Mouse (Mus musculus) forebrain, postnatal 0 days (tissue): Measurements from ENCODE around the gene Trank1. TPM values are rescaled to one million over a fixed set of nuclear protein-coding genes. Genes with fewer than 3 reads are reported as not detected.

ENCODE experiments used
- ATAC-seq: fragments of 200-750 bp; cut with Nextera tagmentation; 2 replicates; pipeline ENCODE4 v1.8.0; 2017; ENCODE audit warnings: mild to moderate bottlenecking, moderate library complexity
- DNase-seq: peaks from one replicate; pipeline ENCODE4 v3.0.0-alpha.2; 2015
- H3K27ac ChIP-seq: fragments of 300-500 bp; sonication (generic); 2 replicates; pipeline ENCODE4 v1.5.1; 2014; ENCODE audit warnings: low read depth, mild to moderate bottlenecking, antibody characterized with exemption, low read length, moderate library complexity, mixed read lengths
- H3K27me3 ChIP-seq: fragments of 300-500 bp; sonication (generic); 2 replicates; pipeline ENCODE4 v1.6.1; 2014; ENCODE audit warnings: mild to moderate bottlenecking, low read length, mixed read lengths; ENCODE audit not compliant: insufficient read depth
- H3K36me3 ChIP-seq: fragments of 300-500 bp; sonication (generic); 2 replicates; pipeline ENCODE4 v1.6.1; 2014; ENCODE audit warnings: mild to moderate bottlenecking, moderate library complexity; ENCODE audit not compliant: insufficient read depth
- H3K4me1 ChIP-seq: fragments of 300-500 bp; sonication (generic); 2 replicates; pipeline ENCODE4 v1.6.1; 2014; ENCODE audit warnings: antibody characterized with exemption; ENCODE audit not compliant: insufficient read depth
- H3K4me2 ChIP-seq: fragments of 300-500 bp; sonication (generic); 2 replicates; pipeline ENCODE4 v1.6.1; 2014; ENCODE audit warnings: low read depth, mild to moderate bottlenecking, moderate library complexity
- H3K4me3 ChIP-seq: fragments of 300-500 bp; sonication (generic); 2 replicates; pipeline ENCODE4 v1.5.1; 2014; ENCODE audit warnings: low read depth, low read length, mixed read lengths
- H3K9ac ChIP-seq: fragments of 300-500 bp; sonication (generic); 2 replicates; pipeline ENCODE4 v1.6.1; 2014; ENCODE audit warnings: mild to moderate bottlenecking
- H3K9me3 ChIP-seq: fragments of 300-500 bp; sonication (generic); 2 replicates; pipeline ENCODE4 v1.6.1; 2016; ENCODE audit warnings: low read length
- CTCF ChIP-seq: sonication (generic); IDR thresholded peaks from 2 replicates; pipeline ENCODE4 v1.5.1; 2016; ENCODE audit warnings: antibody characterized with exemption, control low read depth, low read depth
- WGBS: fragments of 180-500 bp; shearing (Covaris S2); extraction: QIAGEN DNeasy Blood & Tissue Kit; methylation state at CpG from one replicate; pipeline ENCODE4 v1.1.7; 2014; 5-methylcytosine and 5-hydroxymethylcytosine counted together
- polyA plus RNA-seq: library from polyadenylated mRNA; unstranded; fragments of >200 nt; fragmentation: Nextera tagmentation; extraction: Ambion mirVana; gene quantifications from 2 replicates; pipeline ENCODE4 v1.2.1, GENCODE M21; 2015
- total RNA-seq: library from RNA; depleted of rRNA; stranded (reverse); fragments of >200 nt; gene quantifications from 2 replicates; pipeline ENCODE4 v1.2.3, GENCODE M21; 2014

The Trank1 gene
- total and polyA plus RNA-seq, 2 experiments from 2014 or later = 10.9 to 92.5 TPM

GRCm38 (mm10) chr9:111313793-111314192 is 2.3 kb downstream of the Trank1 start:
- H3K4me3 ChIP-seq = no peak overlapping the region
- peak overlapping the region; percentile 78 for H3K4me2 ChIP-seq
- H3K9ac ChIP-seq = no peak overlapping the region
- no peaks in the 10 kb centered on the region for H3K4me1 ChIP-seq
- DNase-seq (no peak), ATAC-seq (no peak)
- 22% methylated on average over 5 of the region's 5 CpGs for WGBS
- H3K9me3 ChIP-seq = no peaks in the 10 kb centered on the region; the same call in 1 of the 2 replicates
- no peak for TF ChIP-seq CTCF
- no peaks in the 10 kb centered on the region for H3K36me3 ChIP-seq
- no peak overlapping the region for H3K27ac ChIP-seq
- peaks cover 24% of the 10 kb centered on the region for H3K27me3 ChIP-seq

- Histone ChIP-seq H3K9me3 (no peaks in the 10 kb centered on the region; the same call in 1 of the 2 replicates), H3K4me2 (no peak overlapping the region), H3K4me3 (no peak overlapping the region), H3K9ac (no peak overlapping the region), H3K27ac (no peak overlapping the region), H3K4me1 (no peaks in the 10 kb centered on the region), H3K36me3 (no peaks in the 10 kb centered on the region), H3K27me3 (peaks cover 23% of the 10 kb centered on the region)
- 33% methylated on average over 5 of the region's 5 CpGs for WGBS
- DNase-seq (peak; percentile 73), ATAC-seq (no peak)
- peak; percentile 76 for TF ChIP-seq CTCF
These were observed 2.7 kb downstream of the Trank1 start for GRCm38 (mm10) chr9:111314219-111314618.

GRCm38 (mm10) chr9:111320912-111321311 is 9.4 kb downstream of the Trank1 start:
- Histone ChIP-seq H3K27ac (no peak overlapping the region), H3K27me3 (no peaks in the 10 kb centered on the region), H3K4me2 (no peak overlapping the region), H3K9me3 (no peaks in the 10 kb centered on the region), H3K9ac (no peak overlapping the region), H3K36me3 (no peaks in the 10 kb centered on the region), H3K4me3 (no peak overlapping the region), H3K4me1 (no peaks in the 10 kb centered on the region)
- WGBS = 89% methylated on average over 4 of the region's 4 CpGs
- no peak for DNase-seq
- no peak for ATAC-seq
- TF ChIP-seq CTCF = no peak

- Histone ChIP-seq H3K4me1 (no peaks in the 10 kb centered on the region), H3K27ac (no peak overlapping the region), H3K4me2 (no peak overlapping the region), H3K9me3 (no peaks in the 10 kb centered on the region), H3K27me3 (no peaks in the 10 kb centered on the region), H3K9ac (no peak overlapping the region), H3K36me3 (no peaks in the 10 kb centered on the region), H3K4me3 (no peak overlapping the region)
- no peak for ATAC-seq
- no peak for DNase-seq
- TF ChIP-seq CTCF = no peak
- WGBS = 86% methylated on average over 2 of the region's 2 CpGs
These were observed 13.3 kb downstream of the Trank1 start for GRCm38 (mm10) chr9:111324881-111325280.

- Histone ChIP-seq H3K4me1 (no peaks in the 10 kb centered on the region), H3K27me3 (no peaks in the 10 kb centered on the region), H3K36me3 (no peaks in the 10 kb centered on the region), H3K9ac (no peak overlapping the region), H3K4me3 (no peak overlapping the region), H3K9me3 (no peaks in the 10 kb centered on the region), H3K4me2 (no peak overlapping the region), H3K27ac (no peak overlapping the region)
- 89% methylated on average over 4 of the region's 4 CpGs for WGBS
- ATAC-seq (no peak), DNase-seq (no peak)
- no peak for TF ChIP-seq CTCF
These were observed 18.3 kb downstream of the Trank1 start for GRCm38 (mm10) chr9:111329881-111330280.

- H3K4me2 ChIP-seq = no peak overlapping the region
- ATAC-seq = no peak
- DNase-seq = no peak
- TF ChIP-seq CTCF = no peak
- H3K4me1 ChIP-seq = no peaks in the 10 kb centered on the region
- no peaks in the 10 kb centered on the region for H3K27me3 ChIP-seq
- H3K4me3 ChIP-seq = no peak overlapping the region
- H3K9ac ChIP-seq = no peak overlapping the region
- WGBS = 64% methylated on average over 2 of the region's 2 CpGs
- no peak overlapping the region for H3K27ac ChIP-seq
- H3K36me3 ChIP-seq = no peaks in the 10 kb centered on the region
- no peaks in the 10 kb centered on the region for H3K9me3 ChIP-seq
These were observed 22.3 kb downstream of the Trank1 start for GRCm38 (mm10) chr9:111333790-111334189.

- TF ChIP-seq CTCF = no peak
- WGBS = 76% methylated on average over 4 of the region's 4 CpGs
- Histone ChIP-seq H3K4me2 (no peak overlapping the region), H3K36me3 (no peaks in the 10 kb centered on the region), H3K9ac (no peak overlapping the region), H3K27me3 (no peaks in the 10 kb centered on the region), H3K4me3 (no peak overlapping the region), H3K4me1 (no peaks in the 10 kb centered on the region), H3K9me3 (no peaks in the 10 kb centered on the region), H3K27ac (no peak overlapping the region)
- ATAC-seq (no peak), DNase-seq (no peak)
These were observed 23.1 kb downstream of the Trank1 start for GRCm38 (mm10) chr9:111334555-111335164.
